8 mouse cellular contexts compared by ENCODE assay signal in the genomic region with DNA sequence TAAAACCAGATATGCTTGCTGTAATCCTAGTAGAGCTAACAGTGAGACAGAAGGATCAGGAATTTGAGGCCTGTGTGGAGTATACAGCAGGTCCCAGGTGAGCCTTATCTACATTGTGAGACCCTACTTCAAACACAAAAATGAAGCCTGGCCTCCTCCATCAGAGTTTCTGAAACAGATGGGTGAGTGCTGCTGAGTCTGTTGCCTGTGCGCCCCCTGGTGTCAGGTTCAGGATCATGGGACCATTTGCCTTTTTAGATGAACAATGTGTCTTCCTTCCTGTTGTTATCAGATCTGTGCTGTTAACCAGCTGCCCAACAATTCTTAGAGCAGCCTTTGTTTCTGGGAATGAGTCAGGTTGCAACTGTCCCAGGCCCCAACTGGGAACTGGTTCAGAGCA. TPM values are rescaled to one million over a fixed set of nuclear protein-coding genes. Genes with fewer than 3 reads are reported as not detected.
DNase-seq lines count a peak whose midpoint lies in the region; ATAC-seq and TF ChIP-seq lines count a peak whose summit lies in the region.

No protein-coding gene starts in this region.

- H3K36me3 ChIP-seq in lung, postnatal 0 days (ENCODE audit: insufficient read depth, low read length): peaks cover 8% of the 10 kb centered on the region; the same call in 1 of the 2 replicates

- H3K4me1 ChIP-seq in lung, postnatal 0 days (ENCODE audit: insufficient read depth, low read depth, low read length): no peaks in the 10 kb centered on the region

- no peak overlapping the region for H3K4me2 ChIP-seq in lung, postnatal 0 days (replicated peaks; ENCODE audit: low read depth, low read length)

- intact Hi-C loops in heart, postnatal 10 days (cut with DNase I): loop anchor here (1.0 to 5.0 kb wide), 3 partner anchors 87 to 178 kb away; partner anchors contain the start of gene Map4

- peak; percentile 78 for DNase-seq in ES-CJ7 (ENCODE audit: low read depth, low spot score)
- peak; percentile 88 for DNase-seq in adrenal gland, postnatal 14 days
- peak; percentile 61 for DNase-seq in embryo, embryonic 11.5 days (ENCODE audit: low read depth, low spot score)
- peak; percentile 77 to 86 for DNase-seq in heart, postnatal 10 days
- peak; percentile 93 for DNase-seq in layer of hippocampus, adult 11-12 months (ENCODE audit: low spot score)
- DNase-seq in lung, postnatal 0 days (ENCODE audit: low spot score): peak; percentile 72
- DNase-seq in retina, embryonic 14.5 days (ENCODE audit: low spot score): peak; percentile 87
- DNase-seq in yolk sac, embryonic 10.5 days (ENCODE audit: low spot score): peak; percentile 47

- WGBS in lung, postnatal 0 days: 4% methylated on average over 1 of the region's 1 CpGs

- no peaks in the 10 kb centered on the region for H3K27me3 ChIP-seq in lung, postnatal 0 days (replicated peaks; ENCODE audit: insufficient read depth, low read length)

- no peak overlapping the region for H3K27ac ChIP-seq in lung, postnatal 0 days (ENCODE audit: low read length)

- ATAC-seq in lung, postnatal 0 days: peak; percentile 49

- H3K4me3 ChIP-seq in lung, postnatal 0 days (ENCODE audit: low read depth, low read length): no peak overlapping the region

- no peak for TF ChIP-seq EP300 in lung, postnatal 0 days (IDR thresholded peaks at IDR 0.05)

- H3K9ac ChIP-seq in lung, postnatal 0 days (replicated peaks; ENCODE audit: low read depth): no peak overlapping the region

- no peaks in the 10 kb centered on the region for H3K9me3 ChIP-seq in lung, postnatal 0 days (ENCODE audit: low read length)

- TF ChIP-seq CTCF in lung, postnatal 0 days (IDR thresholded peaks at IDR 0.05): peak; percentile 89

RNA-seq across cellular contexts. Expression of gene Smarcc1, which starts 45.7 kb away (rescaled TPM):
- total RNA-seq in adrenal gland, postnatal 14 days (2021): 55.9 and 57.0 TPM in 2 replicates
- total RNA-seq in heart, postnatal 10 days (2021): 10 to 100 TPM; 42.1 to 47.5 TPM
- polyA plus RNA-seq in lung, postnatal 0 days (2015; fragmentation: Nextera tagmentation; extraction: Ambion mirVana): 26.4 and 29.2 TPM in 2 replicates

RNA-seq across cellular contexts. Expression of gene Dhx30, which starts 45.8 kb away (rescaled TPM):
- 82.6 and 95.2 TPM in 2 replicates for total RNA-seq in adrenal gland, postnatal 14 days (2021)
- total RNA-seq in heart, postnatal 10 days (2021): 10 to 100 TPM; 67.7 to 78.4 TPM
- 51.7 and 56.7 TPM in 2 replicates for polyA plus RNA-seq in lung, postnatal 0 days (2015; fragmentation: Nextera tagmentation; extraction: Ambion mirVana)
